Mouse (Mus musculus) large intestine, adult 2 months (tissue): ENCODE data around the gene Rnaset2a. TPM values are rescaled to one million over a fixed set of nuclear protein-coding genes. Genes with fewer than 3 reads are reported as not detected.
"Not testable (repeated sequence)": the region's sequence is repeated elsewhere in the genome, so short reads cannot be mapped to it uniquely, and the experiment has no call there.

ENCODE experiments used
- DNase-seq: peaks from one replicate; pipeline ENCODE4 v3.0.0-alpha.2; 2012; ENCODE audit warnings: low read depth, low spot score
- WGBS: fragments of 180-500 bp; shearing (Covaris S2); methylation state at CpG from one replicate; pipeline ENCODE4 v1.1.7; 2018; 5-methylcytosine and 5-hydroxymethylcytosine counted together
- polyA plus RNA-seq: library from polyadenylated mRNA; depleted of rRNA; stranded (reverse); fragments of >200 nt; gene quantifications from 2 replicates; pipeline ENCODE4 v1.2.3, GENCODE M21; 2012

Rnaset2a gene
- polyA plus RNA-seq, 1 experiment: 39.2 TPM

DNA sequence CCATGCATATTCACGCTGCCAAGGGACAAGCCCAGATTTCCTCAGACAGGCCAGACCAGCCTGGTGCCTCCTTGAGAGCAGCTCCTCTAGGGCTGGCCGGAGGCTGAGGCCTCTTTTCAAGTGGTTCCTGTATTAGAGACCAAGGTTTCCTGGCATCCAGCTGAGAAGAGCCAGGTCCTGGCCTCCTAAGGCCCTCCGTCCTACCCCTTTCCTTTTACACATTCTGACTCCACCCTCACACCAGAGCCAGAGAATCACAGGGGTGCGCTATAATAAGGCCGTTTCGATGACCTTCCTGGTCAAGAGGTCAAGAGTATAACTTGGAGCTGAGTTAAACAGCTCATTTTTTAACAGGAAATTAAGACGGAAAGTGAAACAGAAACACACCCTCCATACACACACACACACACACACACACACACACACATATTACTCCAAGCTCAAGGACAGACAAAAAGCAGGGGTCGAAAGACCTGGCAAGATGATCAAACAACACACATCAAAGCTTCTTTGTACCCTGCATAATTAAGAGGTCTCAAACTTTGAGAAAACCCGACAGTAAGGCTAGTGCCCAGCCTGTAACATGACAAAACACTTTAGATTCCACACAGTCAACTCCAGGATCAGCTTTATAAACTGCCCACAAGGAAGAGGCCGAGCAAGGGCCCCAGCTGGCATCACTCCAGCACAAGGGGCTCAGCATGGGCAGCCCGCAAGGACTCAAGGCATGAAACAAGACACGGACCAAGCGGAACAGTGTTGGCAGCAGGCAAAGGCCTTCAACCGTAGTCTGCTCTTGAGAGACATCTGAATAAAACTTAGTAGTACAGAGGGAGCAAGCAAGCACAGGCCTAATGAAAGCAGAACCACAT is 3.9 kb downstream of the Rnaset2a start:
- WGBS: 37% methylated on average over 14 of the region's 14 CpGs
- DNase-seq: not testable (repeated sequence)

DNA sequence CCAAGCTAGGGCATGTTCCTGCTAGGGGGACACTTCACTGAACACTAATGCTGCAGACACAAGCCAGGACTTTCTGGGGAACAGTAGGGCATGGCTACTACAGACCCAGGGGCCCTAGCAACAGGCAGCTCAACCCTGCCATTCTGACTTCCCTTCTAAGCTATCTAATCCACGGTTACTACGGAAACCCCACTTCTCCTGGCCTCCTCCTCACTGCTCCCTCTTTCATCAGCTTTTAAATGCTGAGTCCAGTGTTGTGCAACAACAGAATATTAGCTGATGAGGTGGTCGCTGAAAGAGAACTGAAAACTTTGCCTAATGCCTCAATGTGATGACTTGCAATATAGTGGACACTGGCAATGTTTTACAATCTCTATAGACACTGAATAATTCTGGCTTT is 7.7 kb downstream of the Rnaset2a start:
- WGBS: 94% methylated on average over 3 of the region's 3 CpGs

DNA sequence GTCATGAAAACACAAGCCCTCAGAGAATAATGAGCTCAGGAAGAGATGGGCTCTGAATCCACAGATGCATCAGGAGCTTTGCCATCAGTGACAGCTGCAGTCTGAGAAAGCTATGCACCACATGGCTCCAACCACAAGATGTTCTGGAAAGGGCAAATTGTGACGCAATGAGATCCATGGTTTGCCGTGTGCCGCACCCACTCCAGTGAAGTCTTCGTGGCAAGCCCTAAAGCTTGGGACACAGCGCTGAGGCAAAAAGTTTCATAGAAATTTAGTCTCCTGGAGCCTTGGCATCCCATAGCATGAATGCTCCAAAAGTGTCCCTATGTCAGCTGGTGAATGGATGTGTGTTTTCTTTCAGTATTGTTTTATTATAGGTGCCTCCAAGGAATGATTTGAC is 9.8 kb downstream of the Rnaset2a start:
- DNase-seq: not testable (repeated sequence)
- WGBS: 88% methylated on average over 5 of the region's 5 CpGs

More for the DNA sequence above, 7.7 kb downstream of the Rnaset2a start:
- DNase-seq: not testable (repeated sequence)

DNA sequence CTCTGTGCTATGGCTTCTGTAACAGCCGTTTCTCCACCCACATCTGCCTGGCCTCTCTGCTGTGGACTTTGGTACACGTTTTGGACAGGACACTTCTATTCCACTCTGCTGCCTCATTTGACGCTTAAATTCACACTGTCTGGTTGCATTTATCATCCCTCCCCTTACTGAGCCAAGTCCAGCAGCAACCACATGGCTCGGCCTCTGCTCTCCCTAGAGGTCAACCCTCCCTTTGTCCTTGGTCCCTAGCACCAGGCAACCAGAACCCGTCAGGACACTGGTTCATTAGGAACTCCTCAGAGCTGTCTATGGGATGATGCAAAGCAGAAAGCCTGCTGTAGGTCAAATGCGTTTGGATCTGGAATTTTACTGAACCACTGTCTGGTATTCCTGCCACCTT is 17.0 kb downstream of the Rnaset2a start:
- WGBS: no CpG with 5 or more reads among the region's 6 CpGs
- not testable (repeated sequence) for DNase-seq

DNA sequence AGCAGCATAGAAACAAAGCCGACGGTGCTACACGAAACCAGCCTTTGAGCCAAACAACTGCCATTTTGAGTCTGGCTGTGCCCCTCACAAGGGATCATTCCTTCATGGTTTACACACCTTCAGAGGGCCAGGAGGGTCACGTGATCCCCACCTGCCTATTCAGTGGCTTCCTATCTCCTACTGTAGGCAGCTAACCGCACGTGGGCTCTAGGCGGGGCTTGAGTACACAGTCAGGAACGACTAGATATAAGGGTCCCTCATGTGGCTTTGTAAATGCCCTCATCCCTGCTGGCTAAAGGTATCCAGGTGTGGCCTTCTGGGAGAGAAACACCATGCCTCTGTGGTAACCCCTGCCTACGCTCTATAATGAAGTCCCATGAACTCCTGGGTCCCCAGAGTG is 18.3 kb downstream of the Rnaset2a start:
- whole genome bisulfite sequencing: 56% methylated on average over 9 of the region's 9 CpGs

DNA sequence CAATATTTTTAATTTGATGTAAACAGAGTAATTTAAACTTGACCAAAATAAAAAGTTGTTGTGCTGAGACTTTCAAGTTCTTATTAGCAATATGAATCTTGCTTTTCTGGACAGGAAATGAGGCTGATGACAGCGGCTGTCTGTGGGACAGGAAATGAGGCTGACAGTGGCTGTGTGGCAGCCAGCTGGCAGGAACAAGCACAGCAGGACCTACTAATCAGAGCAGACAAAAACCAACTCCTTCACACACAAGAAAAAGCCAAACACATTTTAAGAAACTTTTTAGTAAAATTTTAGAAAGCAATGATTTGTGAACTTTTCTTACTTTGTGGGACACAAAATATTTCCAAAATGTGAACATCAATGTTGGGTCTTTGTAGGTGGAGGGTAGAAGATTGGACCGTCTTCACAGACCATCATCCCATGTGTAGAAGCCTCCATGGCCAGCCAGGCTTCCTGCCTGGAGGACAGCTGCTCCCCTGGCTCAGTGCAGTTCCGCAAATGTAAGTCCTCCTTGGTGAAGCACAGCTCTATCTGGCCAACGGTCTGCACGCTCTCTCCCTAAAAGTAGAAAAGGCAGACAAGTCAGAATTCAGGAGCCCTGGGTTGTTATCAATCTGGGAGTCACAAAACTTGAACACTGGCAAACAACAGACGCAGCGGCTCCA is 19.4 kb downstream of the Rnaset2a start:
- WGBS: no CpG with 5 or more reads among the region's 7 CpGs
- DNase-seq: not testable (repeated sequence)

More for the DNA sequence above, 18.3 kb downstream of the Rnaset2a start:
- not testable (repeated sequence) for DNase-seq

DNA sequence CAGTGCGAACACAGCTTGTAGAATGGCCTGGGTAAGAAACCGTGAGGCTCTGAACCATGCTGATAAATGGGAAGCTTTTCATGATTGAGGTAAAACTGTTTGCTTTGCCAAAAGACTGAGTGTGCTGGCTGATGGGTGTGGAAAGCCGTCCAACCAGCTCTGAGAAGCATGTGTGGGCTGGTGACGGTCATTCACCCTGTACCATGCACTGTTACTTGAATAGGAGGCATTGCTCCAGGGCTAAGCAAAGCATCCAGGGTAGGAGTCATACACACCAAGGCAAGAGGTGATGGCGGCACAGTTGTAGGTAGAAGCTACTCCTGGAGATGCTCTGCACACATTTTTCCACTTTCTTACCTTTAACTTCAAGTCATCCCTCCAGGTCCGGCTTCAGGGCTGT is 23.3 kb downstream of the Rnaset2a start:
- 93% methylated on average over 3 of the region's 6 CpGs for WGBS
- not testable (repeated sequence) for DNase-seq

DNA sequence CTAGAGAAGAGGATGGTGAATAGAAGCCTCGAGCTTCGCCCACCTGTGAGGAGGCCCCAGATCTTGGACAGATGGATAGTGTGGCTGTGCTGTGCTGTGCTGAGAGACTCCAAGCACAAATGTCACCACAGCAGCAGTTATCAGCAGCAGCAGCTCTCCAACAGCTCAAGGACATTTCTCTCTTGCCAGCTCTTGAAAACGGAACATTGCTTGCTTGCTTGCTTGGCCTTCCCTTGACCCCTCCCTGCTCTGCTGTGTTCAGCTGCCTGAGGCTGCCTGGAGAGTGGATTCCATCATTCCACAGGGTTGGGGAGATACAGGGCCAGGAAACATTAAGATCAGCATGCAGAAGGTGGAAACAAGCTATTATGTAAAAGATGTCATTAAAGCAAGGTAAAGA is 24.9 kb downstream of the Rnaset2a start:
- WGBS: no CpG with 5 or more reads among the region's 3 CpGs
- not testable (repeated sequence) for DNase-seq

DNA sequence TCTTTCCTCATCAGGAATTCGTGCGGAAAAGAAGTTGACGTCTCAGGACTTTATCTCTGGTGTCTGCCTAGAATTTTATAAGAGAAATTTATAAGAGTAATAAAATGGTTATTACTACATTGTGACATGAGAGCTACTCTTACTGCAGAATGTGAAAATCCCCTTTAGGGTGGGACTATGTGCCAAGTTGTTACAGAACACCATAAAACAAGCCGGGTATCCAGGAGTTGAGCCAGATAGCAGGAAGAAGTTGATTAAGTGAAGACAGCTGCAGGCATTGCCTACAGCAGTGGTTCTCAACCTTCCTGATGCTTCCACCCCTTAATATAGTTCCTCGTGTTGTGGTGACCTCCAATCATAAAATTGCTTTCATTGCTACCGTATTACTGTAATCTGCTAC is 31.0 kb downstream of the Rnaset2a start:
- WGBS: no CpG with 5 or more reads among the region's 6 CpGs
- not testable (repeated sequence) for DNase-seq

DNA sequence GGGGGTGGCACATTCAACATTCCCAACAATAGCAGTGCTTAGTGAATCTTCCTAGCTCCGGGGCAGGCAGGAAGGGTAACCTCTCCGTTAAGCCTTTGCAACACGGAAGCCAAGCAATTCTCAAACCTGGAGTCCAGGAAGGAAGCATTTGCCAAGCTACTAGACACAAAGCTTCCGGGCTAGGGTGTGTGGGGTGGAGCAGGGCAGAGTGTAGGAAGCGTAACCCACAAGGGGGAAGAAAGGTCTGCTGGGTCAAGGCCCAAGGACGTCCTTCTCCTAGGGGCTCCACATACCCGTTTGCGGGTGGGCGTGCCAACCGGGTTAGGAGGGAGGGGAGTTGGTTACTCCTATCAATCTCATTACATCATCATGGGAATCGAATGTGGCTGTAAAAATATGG is 31.5 kb downstream of the Rnaset2a start:
- DNase-seq: peak; percentile 39
- 21% methylated on average over 8 of the region's 11 CpGs for WGBS

DNA sequence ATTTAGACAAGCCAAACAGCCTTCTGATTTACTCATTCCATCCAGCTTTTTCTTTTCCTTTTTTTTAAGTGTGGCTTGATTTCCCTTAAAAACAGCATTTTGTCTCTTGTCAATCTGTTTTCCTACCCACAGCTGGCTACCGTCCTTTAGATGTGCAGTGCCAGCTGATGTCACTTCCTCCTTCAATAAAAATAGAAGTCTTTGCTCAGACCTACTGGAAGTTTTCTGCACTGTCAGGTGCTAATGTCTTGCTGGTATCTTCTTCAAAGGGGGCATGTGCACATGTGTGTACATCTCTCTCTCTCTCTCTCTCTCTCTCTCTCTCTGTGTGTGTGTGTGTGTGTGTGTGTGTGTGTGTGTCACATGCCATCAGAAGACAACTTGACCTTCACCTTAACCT is 35.7 kb downstream of the Rnaset2a start:
- DNase-seq: not testable (repeated sequence)
- no CpG with 5 or more reads among the region's 1 CpGs for WGBS

DNA sequence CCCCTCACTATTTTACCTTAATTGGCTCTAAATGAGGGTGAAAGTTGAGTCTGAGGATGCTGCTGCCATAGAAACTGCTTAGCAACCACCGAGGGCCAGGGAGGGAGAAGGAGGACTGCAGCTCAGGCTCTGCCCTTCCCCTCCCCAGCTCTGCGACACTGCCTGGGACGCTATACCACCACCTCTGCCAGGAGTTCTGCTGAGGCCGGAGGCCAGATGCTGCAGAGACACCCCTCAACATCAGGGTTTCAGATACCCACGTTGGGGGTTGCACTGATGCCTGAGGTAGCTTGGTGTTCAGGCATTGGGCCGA is 46.6 kb downstream of the Rnaset2a start:
- not testable (repeated sequence) for DNase-seq
- 48% methylated on average over 4 of the region's 6 CpGs for WGBS

DNA sequence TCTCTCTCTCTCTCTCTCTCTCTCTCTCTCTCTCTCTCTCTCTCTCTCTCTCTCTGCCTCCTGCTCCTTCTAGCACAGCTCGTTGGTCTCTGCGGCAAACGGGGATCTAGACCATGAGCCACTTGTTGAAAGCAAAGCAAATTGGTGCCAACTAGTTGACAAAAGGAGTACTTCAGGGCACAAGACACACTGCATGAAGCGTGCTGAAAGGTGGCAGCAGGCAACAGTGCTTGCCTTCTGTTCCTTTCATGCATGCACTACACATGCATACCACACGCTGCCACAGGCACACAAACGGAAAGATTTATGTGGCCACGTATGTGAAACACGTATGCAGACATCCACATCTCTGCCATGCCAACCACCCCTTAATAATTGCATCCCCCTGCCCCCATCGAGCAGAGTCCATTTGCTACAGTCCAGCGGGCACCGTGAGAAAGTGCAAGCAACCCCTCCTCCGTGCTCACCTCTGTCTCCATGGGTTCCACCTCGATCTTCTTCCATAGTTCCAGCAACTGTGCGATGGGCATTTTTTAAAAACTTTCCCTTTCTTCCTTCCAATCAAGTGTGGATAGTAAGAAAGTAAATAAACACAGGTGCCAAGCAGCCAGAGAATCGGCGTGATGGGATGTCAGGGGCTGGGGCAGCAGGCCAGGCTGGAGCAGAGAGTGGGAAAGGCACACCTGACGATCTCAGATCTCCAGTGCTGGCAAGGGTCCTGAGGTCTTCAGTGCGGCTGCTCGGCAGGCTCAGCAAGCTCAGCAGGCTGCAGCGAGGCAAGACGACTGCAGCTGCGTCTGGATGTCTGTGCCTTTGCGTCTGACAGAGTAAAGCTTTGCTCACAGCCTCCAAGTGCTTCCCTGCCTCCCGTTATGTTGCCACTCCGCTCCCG is 47.2 kb downstream of the Rnaset2a start:
- not testable (repeated sequence) for DNase-seq
- 66% methylated on average over 7 of the region's 26 CpGs for WGBS

DNA sequence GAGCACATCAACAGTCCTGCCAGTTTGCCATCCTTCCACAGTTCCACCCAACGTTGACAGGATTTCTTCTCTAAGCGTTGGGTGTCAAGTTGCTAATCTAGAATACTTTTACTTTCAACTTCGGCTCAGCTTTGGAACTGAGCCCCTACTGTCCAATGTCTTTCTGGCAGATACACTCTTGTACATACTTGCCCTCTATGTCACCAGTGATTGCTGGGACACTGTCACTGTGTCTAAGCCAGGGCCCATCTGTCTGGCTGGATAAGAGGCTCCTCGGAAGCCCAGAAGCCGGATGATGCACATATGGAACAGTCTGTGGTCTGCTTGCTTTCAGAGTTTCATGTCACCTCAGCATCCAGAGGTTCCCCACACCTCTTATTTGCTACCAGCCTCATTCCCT is 51.7 kb downstream of the Rnaset2a start:
- DNase-seq: not testable (repeated sequence)
- 44% methylated on average over 3 of the region's 5 CpGs for WGBS

DNA sequence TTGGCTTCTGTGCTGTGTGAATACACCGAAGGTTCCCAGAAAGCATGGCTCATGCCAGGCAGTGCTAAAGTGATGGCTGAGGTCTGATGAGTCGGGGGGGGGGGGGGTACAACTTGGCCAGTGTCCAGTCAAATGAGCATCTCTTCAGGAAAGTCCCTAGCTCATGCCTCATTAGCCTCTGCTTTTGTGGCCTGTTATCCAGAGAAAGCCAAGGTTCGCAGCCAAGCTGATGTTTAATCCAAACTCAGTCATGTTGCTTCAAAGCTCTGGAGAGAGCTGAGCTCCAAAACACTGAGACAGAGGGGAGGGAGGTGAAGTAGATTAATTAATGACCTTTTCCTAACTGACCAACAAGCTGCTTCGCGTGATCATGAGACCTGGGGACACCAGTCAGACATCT is 52.2 kb downstream of the Rnaset2a start:
- WGBS: 85% methylated on average over 3 of the region's 5 CpGs
- DNase-seq: not testable (repeated sequence)

DNA sequence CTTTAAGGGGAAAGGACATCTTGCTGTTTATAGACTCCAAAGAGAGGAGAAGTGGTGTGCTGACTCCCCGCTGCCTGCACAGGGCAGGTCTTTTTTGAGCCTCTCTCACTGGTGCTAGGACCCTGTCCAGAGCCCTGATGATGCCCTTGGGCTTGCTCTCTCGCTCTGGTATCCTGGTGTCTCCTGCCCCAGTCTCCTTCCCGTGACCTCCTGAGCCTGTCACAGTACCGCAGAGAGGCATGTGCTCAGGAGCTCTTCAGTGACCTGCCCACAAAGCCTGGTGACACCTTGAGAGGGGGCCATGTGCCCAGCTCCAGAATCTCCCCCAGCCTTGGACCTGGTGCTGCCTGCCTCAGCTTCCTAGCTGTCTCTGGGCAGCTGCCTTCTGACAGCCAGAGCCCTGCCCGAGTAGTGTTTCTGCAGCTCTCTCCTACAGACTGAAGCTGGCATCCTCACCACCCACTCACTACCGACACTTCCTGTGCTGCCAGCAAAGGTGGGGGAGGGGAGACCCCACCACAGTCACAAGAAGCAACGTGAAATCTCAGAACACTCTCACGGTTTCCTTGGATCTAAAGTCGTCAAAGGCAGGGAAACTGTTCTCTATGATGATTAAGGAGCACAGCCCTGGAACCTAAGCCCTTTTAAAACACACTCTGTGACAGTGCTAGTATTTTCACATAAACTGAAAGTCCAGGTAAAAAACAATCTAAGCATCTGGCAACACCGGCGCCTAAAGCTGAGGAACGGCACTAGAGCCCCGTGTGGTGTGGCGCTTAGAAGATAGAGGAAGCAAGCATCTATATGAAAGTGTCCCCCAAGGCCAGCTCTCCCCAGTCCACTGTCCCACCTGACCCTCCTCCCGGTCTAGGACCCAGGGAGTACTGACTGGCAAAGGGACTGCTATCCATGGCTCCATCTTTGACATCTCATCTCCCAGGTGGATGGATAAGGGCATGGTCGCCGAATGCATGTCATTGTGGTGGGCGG is 55.1 kb downstream of the Rnaset2a start:
- DNase-seq: not testable (repeated sequence)
- WGBS: 48% methylated on average over 4 of the region's 18 CpGs

DNA sequence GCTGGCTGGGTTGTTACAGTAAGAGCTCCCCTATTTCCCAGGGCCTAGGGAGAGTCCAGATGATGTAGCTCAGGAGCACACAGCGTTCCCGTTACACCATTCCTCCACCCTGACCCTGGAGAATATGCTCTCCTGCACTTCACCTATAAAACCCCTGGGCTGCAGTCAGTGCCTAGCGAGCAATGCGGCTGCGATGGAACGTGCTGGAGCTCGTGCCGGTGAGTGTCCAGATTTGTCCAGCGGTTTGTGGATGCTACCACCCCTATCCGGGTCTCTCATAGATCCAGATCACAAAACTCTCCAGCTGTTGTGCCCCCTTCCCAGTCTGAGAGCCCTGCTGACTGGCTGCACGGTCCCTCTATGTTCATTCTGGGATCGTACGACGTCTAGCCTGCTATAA is 56.6 kb downstream of the Rnaset2a start:
- WGBS: 93% methylated on average over 14 of the region's 14 CpGs
- not testable (repeated sequence) for DNase-seq

DNA sequence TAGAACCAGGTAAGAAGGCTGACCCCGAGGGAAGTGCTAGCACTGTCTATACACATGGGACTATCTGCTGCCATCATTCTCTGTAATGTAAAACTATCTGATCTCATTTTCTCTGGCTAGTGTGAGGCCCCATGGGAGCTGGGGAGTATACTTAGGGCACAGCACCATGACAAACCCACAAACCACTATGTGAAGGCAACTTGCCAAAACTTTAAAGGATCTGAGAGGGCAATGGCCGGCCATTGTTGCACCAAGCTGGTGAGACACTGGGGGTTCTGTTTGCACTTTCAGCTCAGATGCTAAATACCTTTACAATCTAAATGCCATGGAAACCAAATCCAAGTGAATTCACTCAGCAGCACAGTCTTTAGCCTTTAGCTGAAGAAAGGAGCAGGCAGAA is 78.0 kb downstream of the Rnaset2a start:
- 55% methylated on average over 2 of the region's 2 CpGs for WGBS

More for the DNA sequence above, 78.0 kb downstream of the Rnaset2a start:
- not testable (repeated sequence) for DNase-seq
